Mouse (Mus musculus) liver, embryonic 14.5 days (tissue): ENCODE measurements around the gene Bcl11a.

Experiments used
- CTCF ChIP-seq: IDR thresholded peaks from 2 replicates; pipeline ENCODE4 v1.5.1; 2016; ENCODE audit warnings: antibody characterized with exemption, low read depth, control low read depth
- EP300 ChIP-seq: IDR thresholded peaks from 2 replicates; pipeline ENCODE4 v1.6.1; 2016; ENCODE audit warnings: antibody characterized with exemption, low read depth

DNA sequence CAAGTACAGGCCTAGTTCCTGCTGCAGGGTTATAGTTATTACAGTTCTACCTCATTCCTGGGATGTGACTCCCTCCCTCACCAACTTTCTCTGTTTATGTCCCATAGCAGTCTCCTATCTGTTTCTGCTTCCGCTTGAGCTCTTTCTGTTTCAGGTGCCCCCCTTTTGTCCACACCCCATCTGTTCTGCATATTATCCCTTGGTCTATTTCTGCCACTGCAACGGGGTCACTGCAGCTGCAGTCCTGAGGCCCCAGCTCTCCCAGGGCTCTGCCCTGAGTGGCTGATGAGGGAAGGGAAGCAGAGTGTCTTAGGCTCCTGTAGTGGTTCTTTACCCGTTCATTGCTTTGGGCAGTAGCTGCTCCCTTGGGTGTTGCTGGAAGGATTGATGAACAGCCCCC lies 55.6 kb downstream of the Bcl11a start:
- no peak for TF ChIP-seq CTCF
- TF ChIP-seq EP300, result no peak
